Mouse (Mus musculus) embryonic facial prominence, embryonic 13.5 days (tissue): Measurements from ENCODE around the gene Fbln7. TPM values are rescaled to one million over a fixed set of nuclear protein-coding genes. Genes with fewer than 3 reads are reported as not detected.

ENCODE experiments used
- ATAC-seq: fragments of 200-750 bp; cut with Nextera tagmentation; 2 replicates; pipeline ENCODE4 v1.8.0; 2017; ENCODE audit warnings: low read depth; ENCODE audit not compliant: insufficient number of reproducible peaks, insufficient read depth, low FRiP score, low TSS enrichment
- H3K27ac ChIP-seq: fragments of 300-500 bp; sonication (generic); 2 replicates; pipeline ENCODE4 v1.5.1; 2015; ENCODE audit warnings: moderate library complexity, mild to moderate bottlenecking, inconsistent platforms
- H3K27me3 ChIP-seq: fragments of 300-500 bp; sonication (generic); 2 replicates; pipeline ENCODE4 v1.6.1; 2015; ENCODE audit warnings: mild to moderate bottlenecking, inconsistent platforms
- H3K36me3 ChIP-seq: fragments of 300-500 bp; sonication (generic); 2 replicates; pipeline ENCODE4 v1.6.1; 2015; ENCODE audit warnings: mild to moderate bottlenecking, inconsistent platforms
- H3K4me1 ChIP-seq: fragments of 300-500 bp; sonication (generic); 2 replicates; pipeline ENCODE4 v1.6.1; 2015; ENCODE audit warnings: inconsistent platforms
- H3K4me2 ChIP-seq: fragments of 300-500 bp; sonication (generic); 2 replicates; pipeline ENCODE4 v1.6.1; 2015; ENCODE audit warnings: moderate library complexity, mild to moderate bottlenecking, inconsistent platforms
- H3K4me3 ChIP-seq: fragments of 300-500 bp; sonication (generic); 2 replicates; pipeline ENCODE4 v1.5.1; 2015; ENCODE audit warnings: mild to moderate bottlenecking, inconsistent platforms
- H3K9ac ChIP-seq: fragments of 300-500 bp; sonication (generic); 2 replicates; pipeline ENCODE4 v1.6.1; 2015; ENCODE audit warnings: mild to moderate bottlenecking, inconsistent platforms
- H3K9me3 ChIP-seq: fragments of 300-500 bp; sonication (generic); 2 replicates; pipeline ENCODE4 v1.6.1; 2016; ENCODE audit warnings: inconsistent platforms
- WGBS: fragments of 180-500 bp; shearing (Covaris S2); methylation state at CpG from one replicate; pipeline ENCODE4 v1.1.7; 2015; ENCODE audit warnings: mixed read lengths; 5-methylcytosine and 5-hydroxymethylcytosine counted together
- polyA plus RNA-seq: library from polyadenylated mRNA; unstranded; fragments of >200 nt; fragmentation: Nextera tagmentation; extraction: Ambion mirVana; gene quantifications from 2 replicates; pipeline ENCODE4 v1.2.1, GENCODE M21; 2015

Gene Fbln7
- polyA plus RNA-seq, 1 experiment from 2014 or later, result 2.9 TPM

DNA sequence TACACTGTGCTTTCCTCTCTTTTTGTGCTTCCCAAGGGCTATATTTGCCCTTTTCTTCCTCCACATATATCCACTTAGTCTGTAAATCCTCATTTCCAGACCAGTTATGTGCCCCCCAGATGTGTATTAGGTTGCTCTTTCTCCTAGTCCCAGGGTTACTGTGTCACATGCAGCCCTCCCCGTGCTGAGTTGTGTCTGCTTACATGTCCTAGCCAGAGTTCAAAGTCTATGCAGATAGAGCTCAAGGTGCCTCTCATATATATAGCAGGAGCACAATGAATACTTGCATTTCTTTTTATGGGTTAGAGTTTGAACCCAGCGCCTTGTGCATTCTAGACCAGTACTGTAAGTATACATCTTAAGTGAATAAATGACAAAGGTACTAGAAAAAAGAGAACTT lies 29.3 kb upstream of the Fbln7 start:
- 96% methylated on average over 2 of the region's 2 CpGs for WGBS
- Histone ChIP-seq H3K4me2 (no peak overlapping the region), H3K4me3 (no peak overlapping the region), H3K4me1 (no peaks in the 10 kb centered on the region), H3K9me3 (no peaks in the 10 kb centered on the region), H3K27ac (no peak overlapping the region), H3K36me3 (peaks cover 76% of the 10 kb centered on the region), H3K9ac (no peak overlapping the region), H3K27me3 (no peaks in the 10 kb centered on the region)
- ATAC-seq, result no peak

DNA sequence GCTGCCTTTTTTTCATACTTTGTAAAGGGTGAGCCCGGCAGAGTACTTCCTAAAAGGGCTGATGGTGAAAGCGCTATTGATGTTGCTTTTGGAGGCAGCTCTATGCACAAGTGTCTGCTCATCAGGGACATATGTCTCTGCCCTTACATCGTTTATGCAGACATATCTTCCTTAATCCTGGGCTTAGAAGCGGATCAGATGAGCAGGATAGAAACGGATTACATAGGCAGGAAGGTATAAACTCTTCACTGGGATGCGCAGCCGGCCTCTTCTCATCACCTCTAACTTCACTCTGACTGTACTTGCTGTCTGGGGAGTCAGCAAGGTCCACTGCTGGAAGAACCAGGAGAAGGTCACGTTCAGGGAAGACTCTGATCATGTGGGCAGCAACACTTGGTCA lies 25.2 kb upstream of the Fbln7 start:
- Histone ChIP-seq H3K4me3 (no peak overlapping the region), H3K9me3 (no peaks in the 10 kb centered on the region), H3K4me2 (no peak overlapping the region), H3K27ac (no peak overlapping the region), H3K4me1 (no peaks in the 10 kb centered on the region), H3K27me3 (no peaks in the 10 kb centered on the region), H3K9ac (no peak overlapping the region), H3K36me3 (peaks cover 68% of the 10 kb centered on the region)
- no peak for ATAC-seq
- WGBS, result 88% methylated on average over 8 of the region's 8 CpGs

DNA sequence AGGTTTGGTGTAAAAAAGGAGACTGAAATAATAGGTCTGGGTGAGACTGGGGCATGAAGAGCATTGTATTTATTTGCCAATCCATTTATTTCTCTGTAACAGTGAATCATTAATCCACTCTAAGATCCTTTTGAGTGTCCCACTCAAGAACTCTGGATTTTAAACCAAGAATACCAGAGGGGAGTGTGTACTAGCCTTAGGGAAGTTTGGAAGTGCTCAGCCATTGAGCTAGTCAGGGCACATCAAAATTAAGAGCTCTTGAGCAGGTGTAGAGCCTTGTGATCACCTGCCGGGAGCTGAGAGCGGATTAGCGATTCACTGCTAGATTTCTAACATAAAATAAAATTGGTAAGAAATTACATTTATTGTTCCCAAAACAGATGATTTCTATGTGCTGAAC lies 24.2 kb upstream of the Fbln7 start:
- no peak overlapping the region for H3K9ac ChIP-seq
- H3K36me3 ChIP-seq, result peaks cover 68% of the 10 kb centered on the region
- no peaks in the 10 kb centered on the region for H3K27me3 ChIP-seq
- H3K27ac ChIP-seq, result no peak overlapping the region
- no peaks in the 10 kb centered on the region for H3K4me1 ChIP-seq
- no peaks in the 10 kb centered on the region for H3K9me3 ChIP-seq
- no peak for ATAC-seq
- H3K4me2 ChIP-seq, result no peak overlapping the region
- no peak overlapping the region for H3K4me3 ChIP-seq
- 90% methylated on average over 3 of the region's 3 CpGs for WGBS

DNA sequence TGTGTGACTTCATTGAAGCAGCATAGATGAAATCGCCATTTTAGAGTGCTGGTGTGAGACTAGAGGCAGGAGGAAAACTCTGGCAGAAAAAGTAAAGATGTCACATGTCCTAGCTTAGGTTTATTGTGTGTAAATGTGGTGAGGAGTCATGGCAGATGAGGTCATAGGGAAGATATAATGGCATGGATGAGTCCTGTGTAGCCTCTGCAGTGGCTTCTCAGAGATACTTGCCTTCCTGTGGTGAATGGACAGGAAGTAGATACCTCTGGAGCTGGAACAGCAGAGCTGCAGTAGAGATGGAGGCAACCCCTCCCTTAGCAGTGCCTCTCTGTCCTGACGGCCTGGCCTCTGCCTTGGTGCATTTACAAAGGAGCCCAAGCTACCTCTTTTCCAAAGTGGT lies 23.3 kb upstream of the Fbln7 start:
- no peak for ATAC-seq
- Histone ChIP-seq H3K4me3 (no peak overlapping the region), H3K4me2 (no peak overlapping the region), H3K9me3 (no peaks in the 10 kb centered on the region), H3K9ac (no peak overlapping the region), H3K27me3 (no peaks in the 10 kb centered on the region), H3K4me1 (no peaks in the 10 kb centered on the region), H3K36me3 (peaks cover 65% of the 10 kb centered on the region), H3K27ac (no peak overlapping the region)
- WGBS, result 82% methylated on average over 2 of the region's 2 CpGs

DNA sequence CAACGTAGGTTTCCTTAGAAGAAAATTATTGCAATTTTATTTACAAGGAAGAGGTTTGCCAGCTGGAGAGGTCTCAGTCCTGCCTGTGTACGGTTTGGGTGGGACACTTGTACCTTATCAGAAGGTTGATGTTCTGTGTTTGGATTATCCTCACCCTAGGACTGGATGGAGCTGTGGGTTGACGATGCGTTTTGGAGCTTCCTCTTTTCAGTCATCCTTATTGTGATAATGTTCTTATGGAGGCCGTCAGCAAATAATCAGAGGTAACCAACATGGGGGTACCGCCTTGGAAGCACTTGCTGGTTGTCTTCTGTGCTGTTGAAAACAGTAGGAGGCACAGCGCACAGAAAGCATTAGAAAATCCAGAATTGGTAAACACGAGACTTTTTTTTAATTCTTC lies 20.3 kb upstream of the Fbln7 start:
- Histone ChIP-seq H3K27ac (no peak overlapping the region), H3K36me3 (peaks cover 63% of the 10 kb centered on the region), H3K4me1 (no peaks in the 10 kb centered on the region), H3K9me3 (no peaks in the 10 kb centered on the region), H3K4me2 (no peak overlapping the region), H3K9ac (no peak overlapping the region), H3K4me3 (no peak overlapping the region), H3K27me3 (no peaks in the 10 kb centered on the region)
- ATAC-seq, result no peak
- 90% methylated on average over 8 of the region's 8 CpGs for WGBS

DNA sequence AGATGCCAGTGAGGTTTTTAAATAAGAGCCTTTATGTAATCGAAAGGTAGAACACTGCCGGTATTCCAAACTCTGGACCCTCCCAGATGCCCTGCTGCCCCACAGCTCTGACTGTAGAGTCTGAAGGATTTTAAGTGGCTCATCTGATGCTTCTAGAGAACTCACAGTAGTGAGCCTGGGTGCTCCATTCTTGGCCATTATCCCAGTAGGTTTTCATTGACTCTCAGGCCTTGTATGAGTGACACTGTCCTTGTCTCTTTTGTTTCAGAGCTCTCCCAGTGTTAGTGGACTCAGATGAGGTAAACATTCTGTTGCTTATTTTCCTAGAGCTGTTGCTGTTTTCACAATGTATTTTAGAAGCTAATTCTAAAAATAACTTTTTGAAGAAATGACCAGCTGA lies 12.7 kb upstream of the Fbln7 start:
- Histone ChIP-seq H3K36me3 (peaks cover 74% of the 10 kb centered on the region), H3K4me1 (no peaks in the 10 kb centered on the region), H3K27ac (no peak overlapping the region), H3K9ac (no peak overlapping the region), H3K4me3 (no peak overlapping the region), H3K9me3 (no peaks in the 10 kb centered on the region), H3K27me3 (no peaks in the 10 kb centered on the region), H3K4me2 (no peak overlapping the region)
- 92% methylated on average over 2 of the region's 2 CpGs for WGBS
- no peak for ATAC-seq

DNA sequence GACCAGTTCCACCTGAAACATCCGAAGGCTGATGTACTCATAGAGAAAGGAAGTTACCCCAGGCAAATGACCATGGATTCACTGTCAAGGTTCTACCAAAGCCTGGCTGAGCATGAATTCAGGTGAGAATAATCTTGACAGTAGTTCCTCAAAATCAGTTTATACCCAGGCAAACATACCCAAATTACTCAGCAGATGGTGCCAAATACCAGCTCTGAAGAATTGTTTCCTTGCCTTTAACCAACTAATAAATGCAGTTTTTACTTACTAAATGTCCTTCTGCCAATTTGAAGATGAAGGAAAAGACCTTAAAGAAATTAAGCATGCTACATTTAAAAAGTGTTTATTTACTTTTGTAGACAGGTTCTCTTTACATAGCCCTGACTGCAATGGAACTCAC lies 6.1 kb upstream of the Fbln7 start:
- no peak for ATAC-seq
- 88% methylated on average over 1 of the region's 1 CpGs for WGBS

DNA sequence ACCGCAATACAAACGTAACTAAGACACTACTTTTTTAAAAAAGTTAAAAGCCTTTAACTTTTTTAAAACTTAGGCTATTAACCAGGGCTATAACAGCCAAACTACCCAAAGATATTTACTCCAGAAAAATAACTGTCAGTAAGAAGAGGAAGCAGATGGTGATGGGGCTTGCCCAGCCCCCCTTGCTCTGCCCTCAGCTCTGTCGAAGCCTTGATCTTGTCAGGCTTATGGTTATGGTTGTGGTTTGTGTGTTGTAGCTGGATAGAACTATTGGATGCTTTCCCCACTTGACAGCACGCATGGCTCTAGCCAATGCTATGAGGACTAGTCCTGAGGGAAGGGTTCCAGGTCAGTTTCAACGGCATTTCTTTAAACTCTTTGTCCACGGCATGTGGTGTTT lies 3.8 kb upstream of the Fbln7 start:
- ATAC-seq, result no peak
- Histone ChIP-seq H3K9me3 (peaks cover 4% of the 10 kb centered on the region; the same call in 1 of the 2 replicates), H3K9ac (no peak overlapping the region), H3K27ac (no peak overlapping the region), H3K4me1 (peaks cover 4% of the 10 kb centered on the region), H3K36me3 (peaks cover 7% of the 10 kb centered on the region; the same call in 1 of the 2 replicates), H3K27me3 (peaks cover 13% of the 10 kb centered on the region), H3K4me2 (no peak overlapping the region), H3K4me3 (no peak overlapping the region)
- WGBS, result 83% methylated on average over 6 of the region's 6 CpGs

More for the DNA sequence above, 6.1 kb upstream of the Fbln7 start:
- Histone ChIP-seq H3K27me3 (no peaks in the 10 kb centered on the region), H3K9ac (no peak overlapping the region), H3K9me3 (peaks cover 4% of the 10 kb centered on the region; the same call in 1 of the 2 replicates), H3K4me1 (no peaks in the 10 kb centered on the region), H3K36me3 (peaks cover 18% of the 10 kb centered on the region), H3K4me2 (no peak overlapping the region), H3K4me3 (no peak overlapping the region), H3K27ac (no peak overlapping the region)

DNA sequence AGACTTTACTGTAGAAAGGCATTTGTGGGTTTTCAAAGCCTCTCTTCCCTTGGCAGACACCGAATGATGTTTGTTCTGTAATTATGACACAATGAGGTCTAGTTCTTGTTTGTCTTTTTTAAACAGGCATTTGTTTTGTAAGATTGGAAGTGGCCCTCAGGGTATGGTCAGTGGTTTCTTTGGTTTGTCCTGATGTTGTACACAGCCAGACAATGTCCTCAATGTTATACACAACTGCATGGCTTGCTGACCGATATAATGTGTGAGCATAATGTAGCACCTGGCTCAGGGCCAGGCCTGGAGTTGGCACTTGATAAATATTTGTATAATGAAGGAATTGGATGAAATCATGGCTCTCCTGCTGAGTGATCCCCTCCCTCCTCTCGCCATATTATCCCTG lies 2.9 kb upstream of the Fbln7 start:
- H3K27me3 ChIP-seq, result peaks cover 19% of the 10 kb centered on the region
- no peak overlapping the region for H3K9ac ChIP-seq
- no peak overlapping the region for H3K27ac ChIP-seq
- no peak overlapping the region for H3K4me3 ChIP-seq
- no peak for ATAC-seq
- H3K4me2 ChIP-seq, result no peak overlapping the region
- peaks cover under 1% of the 10 kb centered on the region; the same call in 1 of the 2 replicates for H3K36me3 ChIP-seq
- H3K4me1 ChIP-seq, result peaks cover 8% of the 10 kb centered on the region
- peaks cover 4% of the 10 kb centered on the region; the same call in 1 of the 2 replicates for H3K9me3 ChIP-seq
- WGBS, result 82% methylated on average over 3 of the region's 3 CpGs

DNA sequence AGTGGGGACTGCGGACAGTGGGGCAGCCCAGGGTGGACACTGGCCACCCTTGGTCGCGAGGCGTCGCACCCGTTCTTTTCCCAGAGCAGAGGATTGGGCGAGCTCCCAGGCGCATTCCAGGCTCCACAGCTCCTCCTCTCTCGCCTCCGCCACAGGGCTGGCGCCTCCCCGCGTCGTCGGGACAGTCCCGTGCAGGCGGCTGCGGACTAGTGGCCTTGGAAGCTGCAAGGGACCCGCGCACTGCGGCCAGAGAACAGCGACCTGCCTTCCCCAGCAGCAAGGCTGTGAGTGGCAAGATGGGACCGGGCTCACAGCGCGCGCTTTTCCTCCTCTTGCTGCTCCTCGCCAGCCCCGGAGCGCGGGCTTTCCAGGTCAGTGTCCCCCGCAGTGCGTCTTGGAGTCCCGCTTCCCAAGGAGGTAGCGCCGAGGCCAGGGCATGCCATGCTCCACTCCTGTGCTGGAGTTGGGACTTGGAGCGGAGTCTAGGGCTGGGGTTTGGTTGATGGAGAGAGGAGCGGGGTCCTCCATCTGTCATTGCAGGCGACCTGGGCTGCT lies 1.1 kb downstream of the Fbln7 start:
- H3K4me1 ChIP-seq, result peaks cover 12% of the 10 kb centered on the region
- no peaks in the 10 kb centered on the region for H3K36me3 ChIP-seq
- WGBS, result under 1% methylated on average over 38 of the region's 38 CpGs
- H3K27me3 ChIP-seq, result peaks cover 31% of the 10 kb centered on the region
- H3K4me2 ChIP-seq, result peak overlapping the region; percentile 96
- peak overlapping the region; percentile 73 for H3K9ac ChIP-seq
- no peak overlapping the region for H3K27ac ChIP-seq
- peaks cover 3% of the 10 kb centered on the region; the same call in 1 of the 2 replicates for H3K9me3 ChIP-seq
- ATAC-seq, result peak; percentile 64; the same call in 1 of the 2 replicates
- peak overlapping the region; percentile 59 for H3K4me3 ChIP-seq

DNA sequence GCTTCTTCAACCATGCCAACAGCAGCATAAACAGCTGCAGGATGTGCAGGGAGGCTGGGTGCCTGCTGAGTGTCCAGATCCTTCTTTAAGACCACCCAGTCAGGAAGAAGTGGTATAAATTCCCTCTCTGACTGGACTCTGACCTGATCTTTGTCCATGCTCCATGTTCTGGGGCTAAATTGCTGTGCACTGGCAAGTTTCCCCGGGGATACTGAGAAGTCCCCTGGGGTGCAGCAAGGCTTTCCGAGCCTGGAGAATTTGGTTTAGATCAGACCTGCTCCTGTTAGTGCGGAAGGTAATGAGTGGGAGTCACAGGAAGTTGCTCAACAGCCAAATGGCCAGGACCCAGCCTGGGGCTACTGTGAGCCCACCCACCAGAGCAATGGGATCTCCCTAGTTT lies 2.3 kb downstream of the Fbln7 start:
- Histone ChIP-seq H3K4me1 (peaks cover 12% of the 10 kb centered on the region), H3K36me3 (no peaks in the 10 kb centered on the region), H3K9me3 (no peaks in the 10 kb centered on the region), H3K4me3 (no peak overlapping the region), H3K27ac (no peak overlapping the region), H3K4me2 (no peak overlapping the region), H3K9ac (no peak overlapping the region), H3K27me3 (peaks cover 31% of the 10 kb centered on the region)
- 40% methylated on average over 3 of the region's 3 CpGs for WGBS
- no peak for ATAC-seq

DNA sequence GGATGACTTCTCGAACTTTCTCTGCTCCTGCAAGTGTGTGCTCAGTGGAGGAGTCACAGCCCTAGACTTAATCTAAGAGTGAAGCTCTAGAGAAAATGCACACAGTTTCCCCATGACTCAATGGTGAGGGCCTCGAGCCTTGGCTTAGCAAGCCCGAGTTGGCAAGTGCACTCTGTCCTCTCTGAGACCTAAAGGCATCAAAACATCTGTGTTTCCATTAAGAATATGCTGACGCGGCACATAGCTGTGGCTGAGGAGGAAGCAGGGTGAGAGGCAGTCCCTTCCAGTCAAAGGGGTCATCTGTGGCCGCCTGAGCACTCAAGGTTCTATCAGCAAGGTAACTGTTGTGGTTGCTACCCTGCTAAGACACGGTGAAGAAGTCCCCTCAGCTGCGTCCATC lies 8.9 kb downstream of the Fbln7 start:
- 72% methylated on average over 8 of the region's 8 CpGs for WGBS
- H3K27me3 ChIP-seq, result no peaks in the 10 kb centered on the region
- no peak overlapping the region for H3K4me2 ChIP-seq
- H3K27ac ChIP-seq, result no peak overlapping the region
- H3K9me3 ChIP-seq, result no peaks in the 10 kb centered on the region
- no peaks in the 10 kb centered on the region for H3K36me3 ChIP-seq
- H3K4me1 ChIP-seq, result no peaks in the 10 kb centered on the region
- H3K4me3 ChIP-seq, result no peak overlapping the region
- H3K9ac ChIP-seq, result no peak overlapping the region
- ATAC-seq, result no peak
